Mouse (Mus musculus): ENCODE results near the gene Trip10.

DNA sequence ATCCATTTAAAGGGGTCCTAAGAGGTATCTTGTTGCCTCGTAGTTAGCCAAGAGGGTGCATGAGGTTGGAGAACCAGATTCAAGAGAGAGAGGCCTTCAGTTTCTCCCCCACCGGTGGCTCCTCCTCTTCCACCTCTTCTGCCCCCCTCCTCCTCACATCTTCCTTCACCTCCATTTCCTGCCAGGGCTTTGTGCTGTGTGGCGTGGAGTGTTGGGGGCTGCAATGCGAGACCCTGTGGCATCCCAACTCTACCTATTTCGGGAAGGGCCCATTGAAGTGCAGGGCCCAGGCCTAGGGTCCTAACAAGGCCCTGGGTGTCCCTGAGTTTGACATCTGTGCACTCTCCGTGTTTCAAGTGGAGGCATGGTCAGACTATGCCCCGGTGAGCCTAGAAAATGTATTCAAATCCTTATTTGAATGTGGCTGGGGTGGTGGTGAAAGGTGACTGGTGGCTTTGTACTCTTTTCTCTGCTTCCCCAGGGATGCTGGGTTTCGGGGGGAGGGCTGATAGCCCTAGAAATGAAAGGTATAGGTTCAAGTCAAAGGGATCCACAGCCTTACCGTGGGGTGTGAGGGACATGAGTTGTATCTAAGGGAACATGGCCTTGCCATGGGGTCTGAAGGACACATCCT, 30.5 kb downstream of the Trip10 start:
- TF ChIP-seq POLR2A (IDR thresholded peaks at IDR 0.05; ENCODE audit: low read depth, low read length) (no peak), CTCF (conservative IDR thresholded peaks at IDR 0.05; ENCODE audit: insufficient read depth, insufficient read length, low read depth, low read length) (no peak)

All from kidney, adult 2 months (tissue).